Mouse (Mus musculus) forebrain, embryonic 14.5 days (tissue): ENCODE data around the gene Cers6. TPM values are rescaled to one million over a fixed set of nuclear protein-coding genes. Genes with fewer than 3 reads are reported as not detected.

Experiments
- ATAC-seq: fragments of 200-750 bp; cut with Nextera tagmentation; 2 replicates; pipeline ENCODE4 v1.8.0; 2017; ENCODE audit warnings: mild to moderate bottlenecking, moderate library complexity
- DNase-seq: peaks from one replicate; pipeline ENCODE4 v3.0.0-alpha.2; 2015; ENCODE audit warnings: low spot score
- H3K27ac ChIP-seq: fragments of 300-500 bp; sonication (generic); 2 replicates; pipeline ENCODE4 v1.5.1; 2014; ENCODE audit warnings: low read depth, mild to moderate bottlenecking, control low read depth, low read length, moderate library complexity
- H3K27me3 ChIP-seq: fragments of 300-500 bp; sonication (generic); replicated peaks from 2 replicates; pipeline ENCODE4 v1.6.1; 2014; ENCODE audit warnings: low read length, control low read depth, mixed read lengths; ENCODE audit not compliant: control insufficient read depth, insufficient read depth
- H3K36me3 ChIP-seq: fragments of 300-500 bp; sonication (generic); 2 replicates; pipeline ENCODE4 v1.6.1; 2014; ENCODE audit warnings: low read length, control low read depth; ENCODE audit not compliant: control insufficient read depth, insufficient read depth
- H3K4me1 ChIP-seq: fragments of 300-500 bp; sonication (generic); 2 replicates; pipeline ENCODE4 v1.6.1; 2014; ENCODE audit warnings: antibody characterized with exemption, low read length, control low read depth; ENCODE audit not compliant: control insufficient read depth, insufficient read depth
- H3K4me2 ChIP-seq: fragments of 300-500 bp; sonication (generic); 2 replicates; pipeline ENCODE4 v1.6.1; 2014; ENCODE audit warnings: mild to moderate bottlenecking, control low read depth, low read length
- H3K4me3 ChIP-seq: fragments of 300-500 bp; sonication (generic); 2 replicates; pipeline ENCODE4 v1.5.1; 2014; ENCODE audit warnings: low read depth, low read length, control low read depth
- H3K9ac ChIP-seq: fragments of 300-500 bp; sonication (generic); 2 replicates; pipeline ENCODE4 v1.6.1; 2014; ENCODE audit warnings: mild to moderate bottlenecking, low read length, control low read depth, moderate library complexity
- H3K9me3 ChIP-seq: fragments of 300-500 bp; sonication (generic); replicated peaks from 2 replicates; pipeline ENCODE4 v1.6.1; 2016; ENCODE audit warnings: low read length, control low read depth, mixed read lengths; ENCODE audit not compliant: control insufficient read depth
- WGBS: fragments of 180-500 bp; shearing (Covaris S2); extraction: QIAGEN DNeasy Blood & Tissue Kit; methylation state at CpG from one replicate; pipeline ENCODE4 v1.1.7; 2014; 5-methylcytosine and 5-hydroxymethylcytosine counted together
- polyA plus RNA-seq: library from polyadenylated mRNA; unstranded; fragments of >200 nt; fragmentation: Nextera tagmentation; extraction: Ambion mirVana; gene quantifications from 2 replicates; pipeline ENCODE4 v1.2.1, GENCODE M21; 2014

The Cers6 gene
- polyA plus RNA-seq, 1 experiment from 2014 or later = 57.3 TPM

GRCm38 (mm10) chr2:69053210-69053858, 192.1 kb downstream of the Cers6 start:
- ATAC-seq (no peak), DNase-seq (no peak)
- no peak overlapping the region for H3K4me3 ChIP-seq
- H3K27ac ChIP-seq = no peak overlapping the region
- H3K4me2 ChIP-seq = no peak overlapping the region
- H3K27me3 ChIP-seq = no peaks in the 10 kb centered on the region
- no peaks in the 10 kb centered on the region for H3K36me3 ChIP-seq
- H3K9me3 ChIP-seq = no peaks in the 10 kb centered on the region
- no peak overlapping the region for H3K9ac ChIP-seq
- WGBS = 42% methylated on average over 4 of the region's 4 CpGs
- H3K4me1 ChIP-seq = peaks cover 3% of the 10 kb centered on the region; the same call in 1 of the 2 replicates

- H3K4me1 ChIP-seq = peaks cover 3% of the 10 kb centered on the region; the same call in 1 of the 2 replicates
- no peak overlapping the region for H3K9ac ChIP-seq
- no peak overlapping the region for H3K27ac ChIP-seq
- WGBS = 35% methylated on average over 4 of the region's 4 CpGs
- H3K9me3 ChIP-seq = no peaks in the 10 kb centered on the region
- no peaks in the 10 kb centered on the region for H3K27me3 ChIP-seq
- no peak overlapping the region for H3K4me3 ChIP-seq
- no peak overlapping the region for H3K4me2 ChIP-seq
- no peaks in the 10 kb centered on the region for H3K36me3 ChIP-seq
- DNase-seq = peak; percentile 68
- ATAC-seq = peak; percentile 66
Measured at GRCm38 (mm10) chr2:69054279-69054678, 193.0 kb downstream of the Cers6 start.

GRCm38 (mm10) chr2:69055174-69055573, 193.9 kb downstream of the Cers6 start:
- no peak overlapping the region for H3K4me3 ChIP-seq
- no peaks in the 10 kb centered on the region for H3K9me3 ChIP-seq
- H3K27ac ChIP-seq = no peak overlapping the region
- H3K9ac ChIP-seq = no peak overlapping the region
- ATAC-seq = no peak
- H3K27me3 ChIP-seq = no peaks in the 10 kb centered on the region
- H3K4me1 ChIP-seq = peaks cover 3% of the 10 kb centered on the region; the same call in 1 of the 2 replicates
- DNase-seq = no peak
- no peaks in the 10 kb centered on the region for H3K36me3 ChIP-seq
- H3K4me2 ChIP-seq = no peak overlapping the region
- WGBS = 93% methylated on average over 6 of the region's 6 CpGs

GRCm38 (mm10) chr2:69061313-69061712, 200.1 kb downstream of the Cers6 start:
- Histone ChIP-seq H3K4me3 (no peak overlapping the region), H3K9ac (no peak overlapping the region), H3K4me1 (no peaks in the 10 kb centered on the region), H3K27me3 (no peaks in the 10 kb centered on the region), H3K4me2 (no peak overlapping the region), H3K36me3 (no peaks in the 10 kb centered on the region), H3K9me3 (no peaks in the 10 kb centered on the region), H3K27ac (no peak overlapping the region)
- ATAC-seq = no peak
- DNase-seq = no peak

- Histone ChIP-seq H3K36me3 (no peaks in the 10 kb centered on the region), H3K4me1 (no peaks in the 10 kb centered on the region), H3K4me2 (no peak overlapping the region), H3K9ac (no peak overlapping the region), H3K27me3 (no peaks in the 10 kb centered on the region), H3K9me3 (no peaks in the 10 kb centered on the region), H3K4me3 (no peak overlapping the region), H3K27ac (no peak overlapping the region)
- DNase-seq (no peak), ATAC-seq (no peak)
- 97% methylated on average over 5 of the region's 5 CpGs for WGBS
Measured at GRCm38 (mm10) chr2:69061910-69062689, 200.9 kb downstream of the Cers6 start.

GRCm38 (mm10) chr2:69064759-69065158, 203.5 kb downstream of the Cers6 start:
- H3K9ac ChIP-seq = no peak overlapping the region
- DNase-seq (no peak), ATAC-seq (no peak)
- H3K27ac ChIP-seq = no peak overlapping the region
- no peaks in the 10 kb centered on the region for H3K4me1 ChIP-seq
- H3K36me3 ChIP-seq = no peaks in the 10 kb centered on the region
- no peaks in the 10 kb centered on the region for H3K27me3 ChIP-seq
- WGBS = 92% methylated on average over 6 of the region's 6 CpGs
- H3K4me3 ChIP-seq = no peak overlapping the region
- no peak overlapping the region for H3K4me2 ChIP-seq
- no peaks in the 10 kb centered on the region for H3K9me3 ChIP-seq

- DNase-seq (no peak), ATAC-seq (no peak)
- Histone ChIP-seq H3K4me3 (no peak overlapping the region), H3K27me3 (no peaks in the 10 kb centered on the region), H3K9ac (no peak overlapping the region), H3K9me3 (no peaks in the 10 kb centered on the region), H3K4me2 (no peak overlapping the region), H3K4me1 (no peaks in the 10 kb centered on the region), H3K36me3 (no peaks in the 10 kb centered on the region), H3K27ac (no peak overlapping the region)
- 68% methylated on average over 7 of the region's 7 CpGs for WGBS
Measured at GRCm38 (mm10) chr2:69071440-69072235, 210.4 kb downstream of the Cers6 start.

GRCm38 (mm10) chr2:69077189-69077588, 215.9 kb downstream of the Cers6 start:
- Histone ChIP-seq H3K27ac (no peak overlapping the region), H3K4me3 (no peak overlapping the region), H3K36me3 (no peaks in the 10 kb centered on the region), H3K27me3 (no peaks in the 10 kb centered on the region), H3K9ac (no peak overlapping the region), H3K9me3 (no peaks in the 10 kb centered on the region), H3K4me2 (no peak overlapping the region), H3K4me1 (no peaks in the 10 kb centered on the region)
- ATAC-seq = no peak
- 90% methylated on average over 3 of the region's 3 CpGs for WGBS
- no peak for DNase-seq
